Mouse (Mus musculus) left cerebral cortex, postnatal 4 days (tissue): ENCODE results near the gene Fam213a. TPM values are rescaled to one million over a fixed set of nuclear protein-coding genes. Genes with fewer than 3 reads are reported as not detected.

ENCODE experiments used
- DNase-seq: peaks from one replicate; pipeline ENCODE4 v3.0.0-alpha.2; 2022
- intact Hi-C: fragments of 180-260 bp; cut with DNase I; formaldehyde crosslinking; loops from one replicate; pipeline ENCODE4 v1.15.1; 2025
- total RNA-seq, 2 experiments: library from RNA; stranded (reverse); gene quantifications; 2 replicates each; pipeline ENCODE4 v1.2.3; 2021

Gene Fam213a
- total RNA-seq, 2 experiments from 2014 or later = 88.0 to 105 TPM

DNA sequence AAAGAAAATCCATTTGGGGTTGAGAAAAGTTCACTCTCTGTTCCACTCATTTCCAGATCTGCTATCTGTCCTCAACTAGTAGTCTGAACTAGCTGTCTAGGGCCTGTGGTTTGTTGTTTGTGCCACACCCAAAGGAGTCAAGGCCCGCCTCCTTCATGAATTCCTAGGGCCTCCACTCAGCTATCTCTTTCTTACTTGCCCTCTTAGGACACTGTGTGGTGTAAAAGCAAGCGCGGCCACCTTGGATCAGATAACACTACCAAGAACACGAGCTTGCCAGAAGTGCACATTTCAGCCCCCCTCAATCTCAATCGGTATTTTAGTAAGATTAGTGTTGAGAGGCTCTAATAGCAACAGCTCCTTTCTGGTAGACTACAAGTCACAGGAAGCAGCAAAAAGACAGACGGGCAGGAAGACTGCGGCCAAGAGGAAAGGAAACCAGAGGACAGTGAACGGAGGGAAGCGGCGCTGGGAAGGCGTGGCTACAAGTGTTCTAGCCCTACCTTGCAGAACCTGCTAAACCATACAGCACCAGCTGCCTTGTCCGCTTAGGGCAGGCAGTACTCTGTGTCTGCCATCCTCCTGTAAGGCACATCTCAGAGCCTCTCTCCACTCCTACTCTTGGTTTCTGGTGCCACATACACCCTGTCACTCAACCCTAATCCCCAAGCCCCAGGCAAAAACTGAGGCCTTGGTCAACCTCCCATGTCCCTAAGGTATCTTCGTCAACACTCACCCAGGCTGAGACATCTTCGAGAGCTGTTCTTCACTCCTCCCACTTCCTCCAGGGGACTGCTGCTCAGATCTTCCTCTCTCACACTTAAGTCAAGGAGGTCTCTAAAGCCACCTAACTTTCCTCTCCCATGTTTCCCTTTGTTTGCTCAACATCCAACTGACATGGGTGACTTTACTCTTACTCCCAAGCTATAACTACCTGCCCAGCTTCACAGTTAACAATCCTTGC is 65.9 kb downstream of the Fam213a start:
- intact Hi-C loops = no loop called here
- DNase-seq = no peak

DNA sequence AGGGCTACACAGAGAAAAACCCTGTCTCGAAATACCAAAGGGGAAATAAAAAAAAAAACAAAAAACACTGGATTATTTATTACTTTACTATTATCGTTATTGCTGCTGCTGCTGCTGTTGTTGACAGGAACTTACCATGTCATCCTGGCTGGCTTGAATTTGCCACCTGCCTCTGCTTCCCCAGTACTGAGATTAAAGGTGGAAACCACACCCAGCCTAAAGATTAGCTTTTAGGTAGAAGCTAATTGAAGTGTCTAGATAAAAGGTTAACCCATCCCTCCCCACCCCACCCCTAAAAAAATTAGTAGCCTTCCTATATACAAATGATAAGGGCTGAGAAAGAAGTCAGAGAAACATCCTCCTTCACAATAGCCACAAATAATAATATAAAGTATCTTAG is 69.8 kb downstream of the Fam213a start:
- intact Hi-C loops = no loop called here
- no peak for DNase-seq

Other genes starting within 250 kb of the Fam213a start
- gene Sh2d4b, start 120.5 kb downstream of the Fam213a start, total RNA-seq = 10 to 100 TPM; 10.6 to 11.9 TPM
- 10 to 100 TPM; 81.9 to 86.2 TPM for gene Tspan14, start 47.0 kb downstream of the Fam213a start, total RNA-seq
- 1 to 10 TPM in 1 of 2 experiments, under 1 TPM in 1; 0.60 to 1.1 TPM for gene Dydc2, start 55.4 kb upstream of the Fam213a start, total RNA-seq
- not detected for gene Dydc1, start 59.1 kb upstream of the Fam213a start, total RNA-seq
- not detected for gene Mat1a, start 91.2 kb upstream of the Fam213a start, total RNA-seq
- not detected for gene Sftpa1, start 118.0 kb upstream of the Fam213a start, total RNA-seq
- not detected for gene Mbl1, start 137.7 kb upstream of the Fam213a start, total RNA-seq
- gene Sftpd, start 171.4 kb upstream of the Fam213a start, total RNA-seq = not detected